Mouse (Mus musculus): ENCODE data around the gene Aldh3a2.
"Not testable (repeated sequence)": the region's sequence is repeated elsewhere in the genome, so short reads cannot be mapped to it uniquely, and the experiment has no call there.

Aldh3a2 gene

DNA sequence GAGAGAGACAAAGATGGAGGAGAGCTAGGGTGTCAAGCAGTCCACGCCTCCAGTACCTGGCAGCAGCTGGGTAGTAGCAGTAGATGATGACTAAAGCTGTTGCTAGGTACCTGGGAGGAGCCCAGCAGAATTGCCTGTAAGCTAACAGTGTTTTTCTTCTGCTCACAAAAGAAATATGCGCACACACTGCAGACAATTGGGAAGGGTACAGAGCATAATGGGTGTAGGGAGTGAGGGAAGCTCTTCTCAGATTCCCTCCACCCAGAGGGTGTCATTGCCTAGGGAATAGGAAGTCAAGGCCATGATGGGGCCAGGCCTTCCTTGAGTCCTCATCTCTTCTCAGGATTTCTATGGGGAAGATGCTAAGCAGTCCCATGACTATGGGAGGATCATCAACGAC lies 51.3 kb downstream of the Aldh3a2 start:
- no peak for DNase-seq (ENCODE audit: low read depth, low spot score)

- no peak for DNase-seq (ENCODE audit: low read depth, low spot score)
Observed at GRCm38 (mm10) chr11:61212102-61212501, 55.2 kb downstream of the Aldh3a2 start.

DNA sequence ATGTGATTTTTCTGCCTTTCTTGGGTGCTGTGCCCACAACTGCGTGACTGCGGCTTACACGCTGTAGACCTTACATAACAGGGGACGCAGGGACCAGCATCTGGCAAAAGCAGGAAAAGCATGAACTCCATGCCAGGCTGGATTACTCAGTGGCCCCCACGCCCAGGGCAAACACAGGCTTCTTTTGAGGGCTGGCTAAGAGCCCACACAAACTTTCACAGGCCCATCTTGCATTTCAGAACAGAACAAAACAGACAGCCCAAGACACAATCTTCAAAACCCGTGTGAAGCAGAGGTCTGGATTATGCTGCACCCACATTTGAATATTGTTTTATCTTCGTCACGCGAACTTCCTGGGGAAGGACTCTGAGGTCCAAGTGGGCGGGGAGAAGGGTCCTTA lies 58.9 kb downstream of the Aldh3a2 start:
- DNase-seq (ENCODE audit: low read depth, low spot score), result no peak

DNA sequence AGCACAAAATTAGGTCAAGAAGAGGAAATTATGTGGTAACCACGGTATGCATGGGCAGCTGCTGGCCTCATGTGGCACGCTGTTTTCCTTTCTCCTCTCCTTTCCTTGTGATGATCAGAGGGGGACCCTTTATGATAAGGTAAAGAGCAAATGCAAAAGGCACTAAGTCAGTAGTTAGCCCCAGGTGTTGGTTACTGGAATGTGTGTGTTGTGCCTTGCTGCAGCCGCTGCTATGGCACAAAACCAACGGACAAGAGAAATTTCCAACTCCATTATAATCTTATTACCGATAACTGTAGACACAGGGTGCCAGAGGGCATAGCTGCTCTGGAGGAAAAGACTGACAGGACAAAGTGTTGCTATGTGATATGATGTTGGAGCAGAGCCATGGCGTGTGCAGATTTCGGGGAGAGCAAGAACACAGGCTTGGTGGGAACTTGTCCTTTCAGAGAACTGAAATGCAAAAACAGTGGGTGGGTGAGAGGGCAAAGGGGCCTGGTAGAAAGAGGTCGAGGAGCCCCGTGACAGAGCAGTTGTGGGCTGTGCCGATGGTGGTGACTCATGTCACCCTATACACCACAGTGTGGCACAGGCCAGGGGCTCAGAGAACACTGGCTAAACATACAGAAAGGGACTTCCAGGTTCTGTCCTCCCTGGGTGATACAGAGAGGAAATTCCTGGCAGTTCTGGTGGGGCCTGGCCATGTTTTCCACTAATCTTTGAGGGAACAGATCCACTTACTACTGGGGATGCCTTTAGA lies 59.6 kb downstream of the Aldh3a2 start, which contains the start of gene Aldh3a1:
Gene Aldh3a1, plus strand, starts transcription at position 51 of the 760 bp plus-strand sequence.
- DNase-seq (ENCODE audit: low read depth, low spot score), result no peak

GRCm38 (mm10) chr11:61206136-61206535 lies 61.1 kb downstream of the Aldh3a2 start:
- no peak for DNase-seq (ENCODE audit: low read depth, low spot score)

DNA sequence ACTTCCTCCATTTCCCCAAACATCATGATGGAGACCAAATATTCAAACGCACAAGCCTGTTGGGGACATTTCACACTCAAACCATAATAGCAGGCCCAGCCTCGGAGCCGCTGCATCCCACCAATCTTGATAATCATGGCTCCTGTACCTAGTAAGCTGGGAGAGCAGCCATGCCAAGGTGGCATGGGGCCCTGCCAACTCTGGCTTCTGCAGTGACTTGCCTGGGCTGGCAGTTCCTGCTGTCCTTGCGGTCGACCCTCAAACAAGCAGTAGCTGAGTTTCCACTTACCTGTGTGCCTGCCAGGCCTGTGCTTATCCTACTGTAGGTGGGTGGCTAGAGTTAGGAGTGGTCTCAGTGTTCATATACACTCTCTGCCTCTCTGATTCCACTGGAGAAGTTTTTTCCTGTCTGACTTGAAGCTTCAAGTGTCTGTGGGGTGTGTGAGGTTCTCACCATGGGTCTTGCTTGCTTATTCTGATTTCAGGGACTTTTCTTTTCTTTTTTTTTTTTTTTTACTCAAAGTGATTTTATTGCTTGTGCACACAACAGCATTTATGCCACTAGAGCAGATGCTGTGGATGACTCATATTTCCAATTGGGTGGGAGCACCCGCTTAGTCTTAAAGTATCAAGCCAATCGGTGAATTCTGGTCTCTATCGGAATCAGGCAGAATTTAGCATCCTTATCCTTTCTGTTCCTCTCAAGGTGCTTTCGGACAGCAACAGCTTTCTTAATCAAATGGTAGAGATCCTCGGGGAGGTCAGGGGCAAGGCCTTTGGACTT lies 61.9 kb downstream of the Aldh3a2 start:
- no peak for DNase-seq (ENCODE audit: low read depth, low spot score)

- no peak for DNase-seq (ENCODE audit: low read depth, low spot score)
Observed at GRCm38 (mm10) chr11:61202810-61203209, 64.5 kb downstream of the Aldh3a2 start.

DNA sequence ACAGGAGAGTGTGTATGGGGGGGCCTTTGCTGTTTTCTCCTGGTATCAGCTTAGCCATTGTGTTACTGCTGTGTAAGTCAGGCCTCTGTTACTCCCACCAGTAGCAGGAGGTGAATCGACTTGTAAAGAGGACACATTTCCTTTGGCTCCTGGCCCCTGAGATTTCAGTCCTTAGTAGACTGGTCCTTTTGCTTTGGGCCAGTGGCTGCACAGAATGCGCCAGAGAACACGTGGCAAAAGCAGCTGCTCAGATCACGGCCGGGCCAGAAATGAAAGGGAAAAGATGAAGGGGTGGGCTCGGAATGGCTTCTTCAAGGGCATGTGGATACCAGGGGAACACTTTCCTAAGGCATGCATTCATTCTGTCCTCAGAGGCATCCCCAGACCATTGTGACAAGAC lies 65.1 kb downstream of the Aldh3a2 start:
- DNase-seq (ENCODE audit: low read depth, low spot score), result no peak

DNA sequence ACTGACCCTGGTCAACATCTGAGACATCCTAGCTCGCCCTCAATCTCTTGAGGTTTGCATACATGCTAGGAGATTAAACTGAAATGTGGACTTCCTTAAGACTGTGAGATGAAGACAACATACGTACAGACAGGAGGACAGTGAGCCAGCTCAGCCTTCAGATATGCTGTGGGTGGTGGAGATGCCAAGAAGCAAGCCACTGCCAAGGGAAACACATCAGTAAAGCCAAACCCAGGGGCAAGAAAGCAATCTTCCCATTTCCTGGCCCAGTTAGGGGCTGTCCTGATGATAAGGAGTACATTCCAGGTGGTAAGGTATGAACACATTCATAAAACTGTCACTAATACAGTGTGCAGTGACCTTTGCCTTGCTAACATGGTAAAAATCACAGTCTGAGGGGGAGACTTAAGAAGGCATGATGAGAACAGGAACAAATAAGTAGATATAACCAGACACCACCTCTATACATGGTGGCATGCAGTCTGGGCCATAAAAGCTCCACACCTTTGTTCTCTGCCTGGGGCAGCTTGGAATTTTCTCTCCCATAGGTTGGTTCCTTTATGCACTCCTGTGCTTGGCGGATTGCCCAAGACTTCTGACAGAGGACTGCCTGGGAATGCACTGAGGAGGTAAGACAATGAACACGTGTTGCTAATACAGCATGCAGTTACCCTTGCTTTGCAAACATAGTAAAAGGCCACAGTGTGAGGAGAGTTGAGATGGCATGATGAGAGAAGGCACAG lies 67.5 kb downstream of the Aldh3a2 start:
- DNase-seq (ENCODE audit: low read depth, low spot score), result no peak

- DNase-seq (ENCODE audit: low read depth, low spot score), result no peak
Observed at GRCm38 (mm10) chr11:61197935-61198334, 69.3 kb downstream of the Aldh3a2 start.

GRCm38 (mm10) chr11:61196616-61197353 lies 70.5 kb downstream of the Aldh3a2 start:
- no peak for DNase-seq (ENCODE audit: low read depth, low spot score)

DNA sequence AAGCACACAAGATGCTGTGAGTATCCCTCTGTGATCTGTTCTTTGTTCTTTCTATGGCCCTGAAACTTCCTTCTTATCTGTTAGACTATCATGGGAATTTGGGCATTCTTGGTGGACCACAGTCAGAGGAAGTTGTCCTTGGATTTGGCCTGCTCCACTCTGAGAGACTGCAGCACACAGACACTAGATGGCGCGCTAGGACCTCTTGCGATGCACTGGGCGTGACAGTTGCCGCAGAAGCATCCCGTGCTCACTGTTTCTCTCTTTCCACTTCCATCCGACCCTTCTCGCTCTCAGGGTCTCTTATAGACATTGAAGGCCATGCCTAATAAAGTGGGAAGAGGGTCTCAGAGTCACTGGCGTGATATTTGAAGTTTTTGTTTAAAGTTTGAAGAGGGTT lies 73.9 kb downstream of the Aldh3a2 start:
- peak; percentile 68 for DNase-seq (ENCODE audit: low read depth, low spot score)

DNA sequence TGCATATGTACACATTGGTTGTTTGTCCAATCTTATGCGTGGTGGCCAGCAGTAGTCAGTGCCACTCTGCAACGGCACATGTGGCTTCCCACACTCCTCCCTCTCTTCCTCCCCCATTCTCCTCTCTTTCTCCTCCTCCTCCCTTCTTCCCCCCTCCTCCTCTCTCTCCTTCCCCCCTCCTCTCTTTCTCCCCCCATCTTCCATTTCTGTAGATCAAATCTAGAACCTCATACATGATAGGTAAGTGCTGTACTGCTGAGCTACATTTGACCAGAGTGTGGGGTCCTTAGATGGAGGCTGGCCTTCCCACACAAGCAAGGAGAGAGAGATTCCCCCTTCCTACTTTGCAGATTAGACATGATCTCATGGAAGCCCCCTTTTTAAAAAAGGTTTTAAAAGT lies 74.5 kb downstream of the Aldh3a2 start:
- no peak for DNase-seq (ENCODE audit: low read depth, low spot score)

- not testable (repeated sequence) for DNase-seq (ENCODE audit: low read depth, low spot score)
Observed at GRCm38 (mm10) chr11:61192123-61192522, 75.1 kb downstream of the Aldh3a2 start.

DNA sequence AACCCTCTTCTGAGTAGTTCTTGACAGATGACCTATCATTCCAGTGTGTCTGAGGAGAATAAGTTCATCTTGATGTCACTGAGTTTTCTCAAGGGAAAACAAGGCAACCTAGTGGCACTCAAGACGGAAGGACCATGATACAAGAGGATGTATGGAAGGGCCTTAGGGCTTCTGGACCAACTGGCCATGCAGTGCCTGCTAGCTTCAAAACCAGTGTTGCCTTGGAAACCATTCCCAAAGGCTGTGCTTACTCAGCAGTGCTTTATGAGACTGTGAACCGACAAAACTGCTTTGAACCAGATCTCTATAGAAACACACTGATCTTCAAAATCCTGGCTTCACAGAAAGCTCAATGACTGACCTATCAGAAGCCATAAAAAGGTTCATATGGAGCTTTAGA lies 76.5 kb downstream of the Aldh3a2 start:
- no peak for DNase-seq (ENCODE audit: low read depth, low spot score)

GRCm38 (mm10) chr11:61183820-61184219 lies 83.4 kb downstream of the Aldh3a2 start:
- no peak for DNase-seq (ENCODE audit: low read depth, low spot score)

DNA sequence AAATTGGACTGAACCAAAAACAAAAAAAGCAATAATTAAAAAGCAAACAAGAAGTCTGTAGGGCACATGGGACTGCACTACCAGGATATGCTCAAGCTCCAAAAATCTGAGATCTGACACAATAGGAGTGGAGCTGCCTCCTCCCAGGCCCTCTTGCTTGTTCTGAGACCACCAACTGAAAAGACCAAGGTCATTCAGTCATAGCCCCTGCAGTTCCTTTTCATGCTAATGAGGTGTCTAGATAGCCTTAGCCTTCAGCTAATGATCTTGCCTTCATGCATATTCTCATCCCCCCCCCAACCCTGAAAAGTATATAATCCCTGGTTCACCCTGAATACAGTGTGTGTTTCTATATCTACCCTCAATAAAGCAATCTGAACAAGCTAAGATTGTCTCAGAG lies 85.6 kb downstream of the Aldh3a2 start:
- no peak for DNase-seq (ENCODE audit: low read depth, low spot score)

DNA sequence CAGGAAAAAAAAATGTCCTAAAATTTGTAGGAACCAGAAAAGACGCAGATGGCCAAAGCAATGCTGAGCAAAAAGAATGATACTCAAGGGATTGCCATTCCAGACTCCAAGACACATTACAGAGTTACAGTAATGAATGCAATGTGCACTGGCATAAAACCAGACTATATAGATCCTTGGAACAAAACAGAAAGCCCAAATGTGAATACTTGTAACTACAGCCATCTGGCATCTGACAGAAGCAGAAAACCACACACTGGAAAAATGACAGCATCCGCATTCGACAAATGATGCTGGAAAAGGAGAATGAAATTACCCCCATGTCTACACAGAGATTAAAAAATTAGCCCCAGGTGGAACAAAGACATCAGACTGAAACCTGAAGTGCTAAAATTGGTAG lies 86.9 kb downstream of the Aldh3a2 start:
- DNase-seq (ENCODE audit: low read depth, low spot score), result no peak

GRCm38 (mm10) chr11:61176321-61176720 lies 90.9 kb downstream of the Aldh3a2 start:
- no peak for DNase-seq (ENCODE audit: low read depth, low spot score)

GRCm38 (mm10) chr11:61175778-61176177 lies 91.5 kb downstream of the Aldh3a2 start:
- no peak for DNase-seq (ENCODE audit: low read depth, low spot score)

GRCm38 (mm10) chr11:61174821-61175658 lies 92.2 kb downstream of the Aldh3a2 start, which contains the start of gene Usp22:
Gene Usp22, minus strand, starts transcription at chr11:61175055.
- DNase-seq (ENCODE audit: low read depth, low spot score), result peak; percentile 100
